Mouse (Mus musculus) pancreas, adult 10 weeks (tissue): ENCODE results near the gene Wfdc17. TPM values are rescaled to one million over a fixed set of nuclear protein-coding genes. Genes with fewer than 3 reads are reported as not detected.

Source experiments
- polyA plus RNA-seq: library from polyadenylated mRNA; stranded (reverse); fragments of 350-450 nt; fragmentation: Illumina TruSeq; extraction: RNeasy Lipid Tissue Mini Kit (QIAGEN cat#74804); gene quantifications from one replicate; pipeline ENCODE4 v1.2.3, GENCODE M21; 2015; ENCODE audit warnings: low read depth, low replicate concordance; ENCODE audit not compliant: insufficient read depth

Gene Wfdc17
- polyA plus RNA-seq, result 11.9 TPM

DNA sequence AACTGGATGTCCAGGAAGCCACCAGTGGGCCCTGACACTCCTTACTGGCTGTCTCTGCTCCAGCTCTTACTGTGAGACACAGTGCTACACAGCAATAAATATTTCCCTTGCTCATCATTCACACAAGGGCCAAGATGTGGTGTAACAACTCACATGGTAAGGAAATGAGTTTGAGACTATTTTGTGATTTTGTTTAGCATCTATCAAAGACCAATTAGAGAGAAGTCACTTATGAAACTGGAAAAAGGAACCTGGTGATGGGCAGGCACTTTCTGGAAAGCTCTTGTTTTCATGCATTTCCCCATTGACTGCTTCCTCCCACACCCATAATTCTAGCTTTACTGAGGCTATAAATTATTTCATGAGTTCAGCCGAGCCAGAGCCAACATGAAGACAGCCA, at the start of gene Wfdc17:
TSS of gene Wfdc17 (plus strand) at position 287 of the 400 bp plus-strand sequence.

DNA sequence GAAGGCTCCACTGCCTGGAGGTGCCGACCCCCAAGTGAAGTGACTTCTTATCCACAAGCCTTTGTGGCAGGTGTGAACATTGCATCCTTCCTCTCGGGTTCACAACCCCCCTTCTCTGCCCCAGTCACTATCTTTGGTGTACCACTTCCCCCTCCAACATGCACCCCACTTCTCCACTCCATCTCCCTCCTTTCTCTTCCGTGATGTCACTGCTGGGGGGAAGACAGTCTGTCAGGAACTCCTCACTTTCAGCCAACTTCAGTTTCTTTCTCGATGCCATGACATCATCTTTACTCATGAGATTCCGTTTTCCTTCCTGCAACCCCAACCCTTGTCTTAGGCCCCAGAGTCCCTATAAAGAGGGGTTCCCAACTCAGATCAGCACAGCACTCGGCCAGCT, 41.6 kb upstream of the Wfdc17 start, which contains the start of gene Ccl4:
TSS of gene Ccl4 (plus strand) at position 381 of the 400 bp plus-strand sequence.

DNA sequence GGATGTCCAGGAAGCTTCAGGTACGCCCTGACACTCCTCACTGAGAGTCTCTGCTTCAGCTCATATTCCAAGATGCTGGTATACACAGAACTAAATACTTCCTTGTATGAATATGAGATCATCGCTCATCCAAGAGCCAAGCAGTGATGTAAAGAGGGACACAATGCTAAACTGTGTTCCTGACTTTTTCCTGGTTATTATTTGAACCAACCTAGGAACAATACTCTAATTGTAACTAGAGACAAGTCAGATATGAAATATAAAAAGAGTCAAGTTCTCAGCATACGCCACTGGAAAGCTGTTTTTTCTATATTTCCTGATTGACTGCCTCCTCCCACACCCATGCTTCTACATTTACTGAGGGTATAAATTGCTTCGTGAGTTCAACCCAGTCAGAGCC, 4.9 kb downstream of the Wfdc17 start, which contains the start of gene Wfdc18:
TSS of gene Wfdc18 (plus strand) at position 301 of the 400 bp plus-strand sequence.

DNA sequence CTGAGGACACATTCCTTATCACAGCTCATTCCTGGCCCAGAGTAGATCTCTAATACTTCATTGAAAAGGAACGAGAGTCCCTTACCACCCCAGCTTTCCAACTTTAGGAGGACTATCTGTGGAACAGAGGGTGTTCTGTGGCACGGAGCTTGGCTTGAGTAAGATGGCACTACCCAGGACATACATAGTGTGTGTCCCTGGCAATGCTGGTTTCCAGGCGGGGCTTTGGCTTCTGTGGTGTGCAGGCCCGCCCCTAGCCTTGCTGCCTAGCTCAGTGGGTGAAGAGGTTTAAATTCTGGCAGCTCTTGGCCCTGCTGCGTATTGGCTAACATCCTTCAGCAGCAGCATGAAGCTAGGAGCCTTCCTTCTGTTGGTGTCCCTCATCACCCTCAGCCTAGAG, 42.9 kb downstream of the Wfdc17 start, which contains the start of gene Wfdc21:
TSS of gene Wfdc21 (plus strand) at position 260 of the 400 bp plus-strand sequence.

GRCm38 (mm10) chr11:83753581-83754181, 49.9 kb downstream of the Wfdc17 start, which contains the start of gene Heatr6:
Gene Heatr6 (plus strand): TSS chr11:83753696.

Other genes with a start within 250 kb of the Wfdc17 start
- 2.5 TPM for gene Mmp28, start 240.9 kb upstream of the Wfdc17 start, polyA plus RNA-seq
- gene Taf15, start 230.9 kb upstream of the Wfdc17 start, polyA plus RNA-seq, result 18.7 TPM
- gene Heatr9, start 181.8 kb upstream of the Wfdc17 start, polyA plus RNA-seq, result not detected
- not detected for gene Ccl5, start 173.5 kb upstream of the Wfdc17 start, polyA plus RNA-seq
- gene Ccl9, start 125.4 kb upstream of the Wfdc17 start, polyA plus RNA-seq, result 9.2 TPM
- gene Ccl6, start 110.9 kb upstream of the Wfdc17 start, polyA plus RNA-seq, result 23.3 TPM
- not detected for gene Rpl9-ps1, start 58.4 kb upstream of the Wfdc17 start, polyA plus RNA-seq
- gene Ccl3, start 54.6 kb upstream of the Wfdc17 start, polyA plus RNA-seq, result not detected
- not detected for gene Ccl4, start 41.4 kb upstream of the Wfdc17 start, polyA plus RNA-seq
- gene Wfdc18, start 5.0 kb downstream of the Wfdc17 start, polyA plus RNA-seq, result not detected
- gene Wfdc21, start 42.9 kb downstream of the Wfdc17 start, polyA plus RNA-seq, result not detected
- 2.3 TPM for gene Heatr6, start 49.7 kb downstream of the Wfdc17 start, polyA plus RNA-seq
- gene Hnf1b, start 146.1 kb downstream of the Wfdc17 start, polyA plus RNA-seq, result 16.9 TPM
- 4.4 TPM for gene Ddx52, start 238.1 kb downstream of the Wfdc17 start, polyA plus RNA-seq